In genomic region chr3:88137821-88138220, GRCm38 (mm10) we compare ENCODE assay signal across 7 mouse cellular contexts. TPM values are rescaled to one million over a fixed set of nuclear protein-coding genes. Genes with fewer than 3 reads are reported as not detected.
DNase-seq lines count a peak whose midpoint lies in the region; ATAC-seq and TF ChIP-seq lines count a peak whose summit lies in the region.

No protein-coding gene starts in this region.

- no peak for TF ChIP-seq POLR2A in lung, adult 2 months (IDR thresholded peaks at IDR 0.05; ENCODE audit: borderline replicate concordance, extremely low read depth, low read depth, low read length)

- no peak for DNase-seq in lung, adult 2 months
- DNase-seq in lung, postnatal 25 days (ENCODE audit: low spot score), result no peak
- DNase-seq in midbrain, embryonic 14.5 days, result peak; percentile 25
- no peak for DNase-seq in urinary bladder, postnatal 36 days (ENCODE audit: low spot score in 2 of 2)

- no peaks in the 10 kb centered on the region for H3K36me3 ChIP-seq in hindbrain, embryonic 16.5 days (ENCODE audit: control insufficient read depth, insufficient read depth, low read length)
- H3K36me3 ChIP-seq in midbrain, embryonic 14.5 days (ENCODE audit: control insufficient read depth, insufficient read depth, low read length), result no peaks in the 10 kb centered on the region

- 6% methylated on average over 3 of the region's 3 CpGs for WGBS in lung, adult 2 months
- WGBS in hindbrain, embryonic 16.5 days, result 5% methylated on average over 3 of the region's 3 CpGs
- WGBS in midbrain, embryonic 14.5 days, result 9% methylated on average over 3 of the region's 3 CpGs

- H3K27me3 ChIP-seq in hindbrain, embryonic 16.5 days (replicated peaks; ENCODE audit: control insufficient read depth, insufficient read depth, low read length), result no peaks in the 10 kb centered on the region
- peaks cover 18% of the 10 kb centered on the region for H3K27me3 ChIP-seq in midbrain, embryonic 14.5 days (ENCODE audit: control insufficient read depth, insufficient read depth, low read length)

- ATAC-seq in hindbrain, embryonic 16.5 days, result no peak
- no peak for ATAC-seq in midbrain, embryonic 14.5 days (ENCODE audit: low FRiP score, low TSS enrichment)
- no peak for ATAC-seq in monocyte, adult 5-6 weeks (replicated peaks; ENCODE audit: insufficient number of reproducible peaks, low FRiP score, low TSS enrichment, poor library complexity, severe bottlenecking)

- H3K4me1 ChIP-seq in lung, adult 2 months (ENCODE audit: control insufficient read depth, insufficient read depth, low read length), result peaks cover 18% of the 10 kb centered on the region
- peaks cover 19% of the 10 kb centered on the region for H3K4me1 ChIP-seq in brown adipose tissue, adult 24 weeks (ENCODE audit: control insufficient read depth, insufficient read depth, insufficient read length, low read length)
- H3K4me1 ChIP-seq in hindbrain, embryonic 16.5 days (ENCODE audit: control insufficient read depth, insufficient read depth, low read depth, low read length), result peaks cover 25% of the 10 kb centered on the region
- H3K4me1 ChIP-seq in midbrain, embryonic 14.5 days (ENCODE audit: control insufficient read depth, insufficient read depth, low read length), result peaks cover 11% of the 10 kb centered on the region

- H3K4me2 ChIP-seq in hindbrain, embryonic 16.5 days (ENCODE audit: low read length), result peak overlapping the region; percentile 99
- H3K4me2 ChIP-seq in midbrain, embryonic 14.5 days (ENCODE audit: low read length), result peak overlapping the region; percentile 98

- H3K27ac ChIP-seq in brown adipose tissue, adult 24 weeks (replicated peaks; ENCODE audit: low read depth, low read length), result peak overlapping the region; percentile 90
- peak overlapping the region; percentile 75; the same call in 1 of the 2 replicates for H3K27ac ChIP-seq in hindbrain, embryonic 16.5 days (ENCODE audit: low read depth, low read length)
- H3K27ac ChIP-seq in midbrain, embryonic 14.5 days (replicated peaks; ENCODE audit: low read depth, low read length), result peak overlapping the region; percentile 70

- peak overlapping the region; percentile 56 for H3K4me3 ChIP-seq in lung, adult 2 months (replicated peaks; ENCODE audit: extremely low read depth, low read depth, low read length)
- H3K4me3 ChIP-seq in brown adipose tissue, adult 24 weeks (ENCODE audit: insufficient read depth, low read depth, low read length), result peak overlapping the region; percentile 53
- H3K4me3 ChIP-seq in hindbrain, embryonic 16.5 days (ENCODE audit: low read length), result peak overlapping the region; percentile 64
- H3K4me3 ChIP-seq in midbrain, embryonic 14.5 days (replicated peaks; ENCODE audit: low read depth, low read length), result peak overlapping the region; percentile 50

- H3K9me3 ChIP-seq in hindbrain, embryonic 16.5 days (ENCODE audit: control insufficient read depth, low read length), result no peaks in the 10 kb centered on the region
- no peaks in the 10 kb centered on the region for H3K9me3 ChIP-seq in midbrain, embryonic 14.5 days (ENCODE audit: control insufficient read depth, low read length)

- TF ChIP-seq CTCF in lung, adult 2 months (IDR thresholded peaks at IDR 0.05; ENCODE audit: insufficient read depth, low read length), result no peak

- peak overlapping the region; percentile 62 for H3K9ac ChIP-seq in hindbrain, embryonic 16.5 days (ENCODE audit: low read depth, low read length)
- H3K9ac ChIP-seq in midbrain, embryonic 14.5 days (replicated peaks; ENCODE audit: low read length), result peak overlapping the region; percentile 53

RNA-seq across cellular contexts. Expression of gene Mef2d, which starts 4.4 kb away (rescaled TPM):
- 87.0 and 94.3 TPM in 2 replicates for polyA plus RNA-seq in lung, adult 2 months (2012; rRNA removed)
- 34.8 and 50.0 TPM in 2 replicates for polyA plus RNA-seq in brown adipose tissue, adult 24 weeks (2012; ENCODE audit: insufficient read depth, insufficient read length, missing spikeins)
- 16.4 and 24.1 TPM in 2 replicates for polyA plus RNA-seq in hindbrain, embryonic 16.5 days (2015; fragmentation: Nextera tagmentation; extraction: Ambion mirVana)
- 22.3 and 23.7 TPM in 2 replicates for polyA plus RNA-seq in midbrain, embryonic 14.5 days (2014; fragmentation: Nextera tagmentation; extraction: Ambion mirVana)
- 94.8 to 111 TPM (median 99.0 TPM) in 3 replicates for total RNA-seq in monocyte, adult 5-6 weeks (2017)

RNA-seq across cellular contexts. Expression of gene Iqgap3, which starts 56.0 kb away (rescaled TPM):
- polyA plus RNA-seq in lung, adult 2 months (2012; rRNA removed), result 1.8 and 2.5 TPM in 2 replicates
- polyA plus RNA-seq in brown adipose tissue, adult 24 weeks (2012; ENCODE audit: insufficient read depth, insufficient read length, missing spikeins), result 1.1 TPM in 1 of 2 replicates, not detected in the other
- polyA plus RNA-seq in hindbrain, embryonic 16.5 days (2015; fragmentation: Nextera tagmentation; extraction: Ambion mirVana), result 2.8 and 3.8 TPM in 2 replicates
- 2.7 and 3.5 TPM in 2 replicates for polyA plus RNA-seq in midbrain, embryonic 14.5 days (2014; fragmentation: Nextera tagmentation; extraction: Ambion mirVana)
- not detected in 3 replicates for total RNA-seq in monocyte, adult 5-6 weeks (2017)

RNA-seq across cellular contexts. Expression of gene Ttc24, which starts 59.7 kb away (rescaled TPM):
- not detected in 2 replicates for polyA plus RNA-seq in lung, adult 2 months (2012; rRNA removed)
- not detected in 2 replicates for polyA plus RNA-seq in brown adipose tissue, adult 24 weeks (2012; ENCODE audit: insufficient read depth, insufficient read length, missing spikeins)
- polyA plus RNA-seq in hindbrain, embryonic 16.5 days (2015; fragmentation: Nextera tagmentation; extraction: Ambion mirVana), result not detected in 2 replicates
- polyA plus RNA-seq in midbrain, embryonic 14.5 days (2014; fragmentation: Nextera tagmentation; extraction: Ambion mirVana), result not detected in 2 replicates
- not detected in 3 replicates for total RNA-seq in monocyte, adult 5-6 weeks (2017)
